In the genomic region with DNA sequence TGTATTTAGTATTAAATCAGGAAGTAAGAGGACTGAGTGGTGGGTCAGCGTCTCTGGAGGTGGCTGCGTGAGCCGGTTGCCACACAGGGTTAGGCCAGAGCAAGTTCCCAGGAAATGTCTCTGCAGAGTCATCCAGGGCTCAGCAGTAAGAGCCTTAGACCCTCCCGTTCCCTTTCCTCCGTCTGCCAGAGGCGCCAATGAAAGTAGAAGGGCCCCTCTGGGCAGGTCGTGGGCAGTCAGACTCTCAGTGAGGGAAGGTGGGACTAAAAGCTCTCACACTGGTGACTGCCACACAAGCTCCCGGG, we compare ENCODE assay signal across 13 mouse cellular contexts. TPM values are rescaled to one million over a fixed set of nuclear protein-coding genes. Genes with fewer than 3 reads are reported as not detected.
DNase-seq lines count a peak whose midpoint lies in the region; ATAC-seq and TF ChIP-seq lines count a peak whose summit lies in the region.
"Had no signal": no experiment of that assay in that cellular context is flagged by ENCODE, and none has a peak within 500 bp of the region (broad histone marks: within the 10 kb centered on the region; RNA-seq: fewer than 3 reads in every experiment).

No protein-coding gene starts in this region.

- peaks cover 35% of the 10 kb centered on the region for H3K4me1 ChIP-seq in heart, embryonic 10.5 days
- H3K4me1 ChIP-seq in lung, postnatal 0 days (ENCODE audit: insufficient read depth, low read depth, low read length): no peaks in the 10 kb centered on the region
- peaks cover 0 to 4% of the 10 kb centered on the region in 2 experiments; a peak in 1 of 4 replicates for H3K4me1 ChIP-seq in liver, embryonic 14.5 days (replicated peaks; ENCODE audit: control insufficient read depth in 2 of 2, insufficient read depth in 2 of 2, low read length in 1 of 2)
- H3K4me1 ChIP-seq in stomach, postnatal 0 days (replicated peaks; ENCODE audit: control insufficient read depth, insufficient read depth): peaks cover 2% of the 10 kb centered on the region; the same call in 1 of the 2 replicates

- no peak overlapping the region for H3K4me2 ChIP-seq in lung, postnatal 0 days (replicated peaks; ENCODE audit: low read depth, low read length)
- no peak overlapping the region for H3K4me2 ChIP-seq in liver, embryonic 14.5 days (ENCODE audit: low read depth)
- H3K4me2 ChIP-seq in stomach, postnatal 0 days (replicated peaks; ENCODE audit: low read depth): no peak overlapping the region

- H3K27ac ChIP-seq in heart, embryonic 10.5 days: peak overlapping the region; percentile 84
- no peak overlapping the region for H3K27ac ChIP-seq in lung, postnatal 0 days (ENCODE audit: low read length)
- H3K27ac ChIP-seq in liver, embryonic 14.5 days: no peak overlapping the region
- no peak overlapping the region for H3K27ac ChIP-seq in stomach, postnatal 0 days (replicated peaks)
- H3K27ac ChIP-seq: hindbrain, postnatal 0 days had no signal

- no peak for DNase-seq in heart, embryonic 10.5 days (ENCODE audit: low spot score)
- no peak for DNase-seq in heart, adult 11 months
- peak; percentile 49 for DNase-seq in lung, postnatal 0 days (ENCODE audit: low spot score)
- no peak for DNase-seq in lung, postnatal 10 days
- no peak for DNase-seq in liver, embryonic 14.5 days (ENCODE audit: low read depth in 3 of 3, low spot score in 3 of 3)
- no peak for DNase-seq in stomach, postnatal 0 days (ENCODE audit: low spot score)
- no peak for DNase-seq in spleen, adult 18-20 months
- DNase-seq in cerebellum, adult 11 months: no peak
- DNase-seq: retina, postnatal 1 day had no signal

- H3K9me3 ChIP-seq in heart, embryonic 10.5 days: no peaks in the 10 kb centered on the region
- H3K9me3 ChIP-seq in lung, postnatal 0 days (ENCODE audit: low read length): no peaks in the 10 kb centered on the region
- no peaks in the 10 kb centered on the region for H3K9me3 ChIP-seq in liver, embryonic 14.5 days (ENCODE audit: control insufficient read depth, low read length)
- H3K9me3 ChIP-seq in stomach, postnatal 0 days (ENCODE audit: control insufficient read depth, low read length): no peaks in the 10 kb centered on the region
- H3K9me3 ChIP-seq: G1E had no signal

- 43% methylated on average over 8 of the region's 8 CpGs for WGBS in heart, embryonic 10.5 days
- 27% methylated on average over 8 of the region's 8 CpGs for WGBS in lung, postnatal 0 days
- 8% methylated on average over 8 of the region's 8 CpGs for WGBS in liver, embryonic 14.5 days (ENCODE audit: insufficient replicate concordance)
- WGBS in stomach, postnatal 0 days: 64% methylated on average over 8 of the region's 8 CpGs

- H3K9ac ChIP-seq in lung, postnatal 0 days (replicated peaks; ENCODE audit: low read depth): no peak overlapping the region
- H3K9ac ChIP-seq in liver, embryonic 14.5 days (replicated peaks): no peak overlapping the region
- H3K9ac ChIP-seq in stomach, postnatal 0 days (ENCODE audit: low read length): no peak overlapping the region

- H3K4me3 ChIP-seq in heart, embryonic 10.5 days: no peak overlapping the region
- no peak overlapping the region for H3K4me3 ChIP-seq in lung, postnatal 0 days (ENCODE audit: low read depth, low read length)
- no peak overlapping the region for H3K4me3 ChIP-seq in liver, embryonic 14.5 days (ENCODE audit: insufficient read depth in 1 of 2, low read depth in 2 of 2, low read length in 2 of 2)
- no peak overlapping the region for H3K4me3 ChIP-seq in stomach, postnatal 0 days (ENCODE audit: low read depth, low read length)

- H3K36me3 ChIP-seq in heart, embryonic 10.5 days: no peaks in the 10 kb centered on the region
- H3K36me3 ChIP-seq in lung, postnatal 0 days (ENCODE audit: insufficient read depth, low read length): no peaks in the 10 kb centered on the region
- H3K36me3 ChIP-seq in liver, embryonic 14.5 days (replicated peaks; ENCODE audit: control insufficient read depth, insufficient read depth, low read depth): no peaks in the 10 kb centered on the region
- H3K36me3 ChIP-seq in stomach, postnatal 0 days (ENCODE audit: control insufficient read depth, insufficient read depth, low read length): no peaks in the 10 kb centered on the region
- H3K36me3 ChIP-seq: G1E had no signal

- H3K27me3 ChIP-seq in heart, embryonic 10.5 days (ENCODE audit: insufficient read depth, poor library complexity, severe bottlenecking): 0 out of 2 replicates have a peak, but pooled peaks cover 5% of the 10 kb centered on the region
- no peaks in the 10 kb centered on the region for H3K27me3 ChIP-seq in lung, postnatal 0 days (replicated peaks; ENCODE audit: insufficient read depth, low read length)
- no peaks in the 10 kb centered on the region for H3K27me3 ChIP-seq in liver, embryonic 14.5 days (ENCODE audit: control insufficient read depth, insufficient read depth, low read length)
- H3K27me3 ChIP-seq in stomach, postnatal 0 days (ENCODE audit: control insufficient read depth, insufficient read depth, low read length): no peaks in the 10 kb centered on the region

- TF ChIP-seq CTCF in lung, postnatal 0 days (IDR thresholded peaks at IDR 0.05): no peak
- no peak for TF ChIP-seq CTCF in liver, embryonic 14.5 days (IDR thresholded peaks at IDR 0.05; ENCODE audit: low read depth)
- TF ChIP-seq CTCF in stomach, postnatal 0 days (IDR thresholded peaks at IDR 0.05; ENCODE audit: low read depth): no peak

- peak; percentile 58 for ATAC-seq in lung, postnatal 0 days
- peak; percentile 26; the same call in 1 of the 2 replicates for ATAC-seq in liver, embryonic 14.5 days (ENCODE audit: insufficient read depth)
- 0 out of 2 replicates have a peak, but pooled peaks have one; percentile 44 for ATAC-seq in stomach, postnatal 0 days (ENCODE audit: low FRiP score, low TSS enrichment)
- ATAC-seq: activated CD4-positive, CD25-positive, alpha-beta regulatory T cell, adult 4 months; hindbrain, postnatal 0 days had no signal

- no peak for TF ChIP-seq EP300 in lung, postnatal 0 days (IDR thresholded peaks at IDR 0.05)
- no peak for TF ChIP-seq EP300 in liver, embryonic 14.5 days (IDR thresholded peaks at IDR 0.05; ENCODE audit: low read depth)
- no peak for TF ChIP-seq EP300 in stomach, postnatal 0 days (optimal IDR thresholded peaks at IDR 0.05)

RNA-seq across cellular contexts. Expression of gene Nenf, which starts 48.4 kb away (rescaled TPM):
- polyA plus RNA-seq in heart, embryonic 10.5 days (2016; fragmentation: Nextera tagmentation; extraction: Ambion mirVana): 78.2 and 78.6 TPM in 2 replicates
- 149 and 177 TPM in 2 replicates for polyA plus RNA-seq in lung, postnatal 0 days (2015; fragmentation: Nextera tagmentation; extraction: Ambion mirVana)
- 26.5 and 29.4 TPM in 2 replicates for polyA plus RNA-seq in liver, embryonic 14.5 days (2012; rRNA removed)
- 34.9 and 35.3 TPM in 2 replicates for polyA plus RNA-seq in liver, embryonic 14.5 days (2014; fragmentation: Nextera tagmentation; extraction: Ambion mirVana)
- 117 and 120 TPM in 2 replicates for polyA plus RNA-seq in stomach, postnatal 0 days (2015; fragmentation: Nextera tagmentation; extraction: Ambion mirVana)

RNA-seq across cellular contexts. Expression of gene Atf3, which starts 51.8 kb away (rescaled TPM):
- 8.0 and 13.5 TPM in 2 replicates for polyA plus RNA-seq in heart, embryonic 10.5 days (2016; fragmentation: Nextera tagmentation; extraction: Ambion mirVana)
- 8.2 and 8.3 TPM in 2 replicates for polyA plus RNA-seq in lung, postnatal 0 days (2015; fragmentation: Nextera tagmentation; extraction: Ambion mirVana)
- 0.53 and 0.76 TPM in 2 replicates for polyA plus RNA-seq in liver, embryonic 14.5 days (2012; rRNA removed)
- 0.94 and 1.3 TPM in 2 replicates for polyA plus RNA-seq in liver, embryonic 14.5 days (2014; fragmentation: Nextera tagmentation; extraction: Ambion mirVana)
- polyA plus RNA-seq in stomach, postnatal 0 days (2015; fragmentation: Nextera tagmentation; extraction: Ambion mirVana): 6.5 and 11.1 TPM in 2 replicates
- polyA plus RNA-seq: activated CD4-positive, CD25-positive, alpha-beta regulatory T cell, adult 4 months; G1E; testis, adult 2 months had no signal

RNA-seq across cellular contexts. Expression of gene Tmem206, which starts 56.1 kb away (rescaled TPM):
- polyA plus RNA-seq in heart, embryonic 10.5 days (2016; fragmentation: Nextera tagmentation; extraction: Ambion mirVana): 17.0 and 18.8 TPM in 2 replicates
- 13.1 and 14.7 TPM in 2 replicates for polyA plus RNA-seq in lung, postnatal 0 days (2015; fragmentation: Nextera tagmentation; extraction: Ambion mirVana)
- 3.7 and 4.1 TPM in 2 replicates for polyA plus RNA-seq in liver, embryonic 14.5 days (2012; rRNA removed)
- polyA plus RNA-seq in liver, embryonic 14.5 days (2014; fragmentation: Nextera tagmentation; extraction: Ambion mirVana): 6.3 and 7.6 TPM in 2 replicates
- 6.7 and 6.8 TPM in 2 replicates for polyA plus RNA-seq in stomach, postnatal 0 days (2015; fragmentation: Nextera tagmentation; extraction: Ambion mirVana)
